Mouse (Mus musculus) c-Kit-negative CD71-positive TER-119-positive erythroid progenitor cells, embryonic 14.5 days (primary cell): ENCODE results near the gene Xlr4c.
A peak's percentile ranks its signal among the peaks of the same experiment; 100 is the strongest.
"Not testable (repeated sequence)": the region's sequence is repeated elsewhere in the genome, so short reads cannot be mapped to it uniquely, and the experiment has no call there.

Source experiments
- DNase-seq: peaks from one replicate; pipeline ENCODE4 v3.0.0-alpha.2; 2013; ENCODE audit warnings: low read depth, low spot score

The Xlr4c gene

GRCm38 (mm10) chrX:73242821-73243325 lies at the start of gene Xlr4c:
Gene Xlr4c (minus strand): TSS chrX:73243130.
- not testable (repeated sequence) for DNase-seq

GRCm38 (mm10) chrX:73265270-73265669 lies 22.3 kb upstream of the Xlr4c start, which contains the start of gene Xlr3c:
Gene Xlr3c (minus strand): TSS chrX:73265390.
- DNase-seq, result not testable (repeated sequence)

- DNase-seq, result not testable (repeated sequence)
Measured at GRCm38 (mm10) chrX:73262428-73262827, 19.5 kb upstream of the Xlr4c start.

GRCm38 (mm10) chrX:73229288-73229687 lies 13.6 kb downstream of the Xlr4c start:
- no peak for DNase-seq

GRCm38 (mm10) chrX:73228606-73229214 lies 14.2 kb downstream of the Xlr4c start:
- DNase-seq, result no peak

- peak; percentile 8 for DNase-seq
Measured at GRCm38 (mm10) chrX:73227914-73228605, 14.9 kb downstream of the Xlr4c start, which contains the start of gene F8a. Gene F8a (plus strand): TSS chrX:73228291.

GRCm38 (mm10) chrX:73225365-73225764 lies 17.6 kb downstream of the Xlr4c start:
- DNase-seq, result no peak

- DNase-seq, result not testable (repeated sequence)
Measured at GRCm38 (mm10) chrX:73213819-73214564, 28.9 kb downstream of the Xlr4c start, which contains the start of gene Xlr4b. Gene Xlr4b (plus strand): TSS chrX:73214333.

GRCm38 (mm10) chrX:73191934-73192333 lies 51.0 kb downstream of the Xlr4c start, which contains the start of gene Xlr3b:
Gene Xlr3b (plus strand): TSS chrX:73192207.
- DNase-seq, result not testable (repeated sequence)
